Mouse (Mus musculus) stomach, postnatal 0 days (tissue): ENCODE results near the gene Sh3glb1. TPM values are rescaled to one million over a fixed set of nuclear protein-coding genes. Genes with fewer than 3 reads are reported as not detected.

Source experiments
- ATAC-seq: fragments of 200-750 bp; cut with Nextera tagmentation; 2 replicates; pipeline ENCODE4 v1.8.0; 2017; ENCODE audit not compliant: low FRiP score, low TSS enrichment
- DNase-seq: peaks from one replicate; pipeline ENCODE4 v3.0.0-alpha.2; 2016; ENCODE audit warnings: low spot score
- H3K27ac ChIP-seq: fragments of 300-500 bp; sonication (generic); replicated peaks from 2 replicates; pipeline ENCODE4 v1.5.1; 2014; ENCODE audit warnings: mild to moderate bottlenecking, control low read depth
- H3K27me3 ChIP-seq: fragments of 300-500 bp; sonication (generic); 2 replicates; pipeline ENCODE4 v1.6.1; 2014; ENCODE audit warnings: low read length; ENCODE audit not compliant: control insufficient read depth, insufficient read depth
- H3K36me3 ChIP-seq: fragments of 300-500 bp; sonication (generic); 2 replicates; pipeline ENCODE4 v1.6.1; 2014; ENCODE audit warnings: low read length, mixed read lengths; ENCODE audit not compliant: control insufficient read depth, insufficient read depth
- H3K4me1 ChIP-seq: fragments of 300-500 bp; sonication (generic); replicated peaks from 2 replicates; pipeline ENCODE4 v1.6.1; 2014; ENCODE audit warnings: antibody characterized with exemption; ENCODE audit not compliant: control insufficient read depth, insufficient read depth
- H3K4me2 ChIP-seq: fragments of 300-500 bp; sonication (generic); replicated peaks from 2 replicates; pipeline ENCODE4 v1.6.1; 2014; ENCODE audit warnings: low read depth, mild to moderate bottlenecking, control low read depth, moderate library complexity
- H3K4me3 ChIP-seq: fragments of 300-500 bp; sonication (generic); 2 replicates; pipeline ENCODE4 v1.5.1; 2014; ENCODE audit warnings: low read depth, low read length, control low read depth
- H3K9ac ChIP-seq: fragments of 300-500 bp; sonication (generic); 2 replicates; pipeline ENCODE4 v1.6.1; 2014; ENCODE audit warnings: mild to moderate bottlenecking, low read length, control low read depth, mixed read lengths
- H3K9me3 ChIP-seq: fragments of 300-500 bp; sonication (generic); 2 replicates; pipeline ENCODE4 v1.6.1; 2016; ENCODE audit warnings: low read length; ENCODE audit not compliant: control insufficient read depth
- CTCF ChIP-seq: IDR thresholded peaks from 2 replicates; pipeline ENCODE4 v1.5.1; 2016; ENCODE audit warnings: antibody characterized with exemption, low read depth, mild to moderate bottlenecking, moderate library complexity
- EP300 ChIP-seq: optimal IDR thresholded peaks from 2 replicates; pipeline ENCODE3; 2016; ENCODE audit warnings: antibody characterized with exemption
- WGBS: fragments of 180-500 bp; shearing (Covaris S2); extraction: QIAGEN DNeasy Blood & Tissue Kit; methylation state at CpG from one replicate; pipeline ENCODE4 v1.1.7; 2014; 5-methylcytosine and 5-hydroxymethylcytosine counted together
- polyA plus RNA-seq: library from polyadenylated mRNA; unstranded; fragments of >200 nt; fragmentation: Nextera tagmentation; extraction: Ambion mirVana; gene quantifications from 2 replicates; pipeline ENCODE4 v1.2.1, GENCODE M21; 2015

Sh3glb1 gene
- polyA plus RNA-seq, 1 experiment from 2014 or later, result 130 TPM

DNA sequence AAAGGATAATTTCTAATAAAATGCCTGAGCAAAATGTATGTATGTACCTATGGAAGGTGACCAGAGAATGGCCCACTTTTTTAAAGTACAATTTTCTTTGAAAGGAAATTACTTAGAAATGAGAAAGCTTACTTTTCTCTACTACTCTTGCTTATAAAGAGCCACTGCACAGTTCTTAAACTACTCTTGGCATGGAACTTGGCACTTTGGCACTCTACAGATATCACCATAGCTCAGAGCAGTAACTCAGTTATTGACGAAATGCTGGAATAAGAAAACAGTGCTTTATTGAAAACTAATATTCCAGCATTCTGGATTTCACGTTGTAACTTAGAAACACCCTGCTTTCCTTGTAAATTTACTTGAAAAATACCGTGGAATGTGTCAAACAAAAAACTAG, 3.0 kb downstream of the Sh3glb1 start:
- WGBS, result 66% methylated on average over 3 of the region's 3 CpGs
- ATAC-seq, result no peak
- TF ChIP-seq EP300 (no peak), CTCF (no peak)

DNA sequence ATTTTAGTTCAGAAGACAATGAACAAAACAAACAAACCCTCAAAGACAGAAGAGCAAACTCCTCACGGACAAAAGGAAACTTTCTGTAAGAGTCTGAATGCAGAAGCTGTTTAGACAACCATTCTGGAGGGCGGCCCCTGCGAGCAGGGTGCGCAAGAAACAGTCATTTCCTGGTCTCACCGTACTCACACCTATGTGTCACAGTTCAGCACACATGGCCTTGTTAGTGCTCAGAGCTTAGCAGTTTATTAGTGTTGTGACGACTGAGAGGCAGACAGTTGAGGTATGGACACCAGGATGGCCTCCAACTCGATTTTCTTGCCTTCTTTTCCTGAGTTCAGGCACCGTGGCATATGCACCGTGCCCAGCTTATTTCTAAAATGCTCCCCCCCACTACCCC, 4.2 kb downstream of the Sh3glb1 start:
- Histone ChIP-seq H3K27me3 (no peaks in the 10 kb centered on the region), H3K36me3 (0 out of 2 replicates have a peak, but pooled peaks cover 4% of the 10 kb centered on the region), H3K9me3 (no peaks in the 10 kb centered on the region), H3K4me1 (peaks cover 9% of the 10 kb centered on the region; the same call in 1 of the 2 replicates), H3K4me3 (no peak overlapping the region), H3K27ac (peak overlapping the region; percentile 36; the same call in 1 of the 2 replicates), H3K9ac (no peak overlapping the region), H3K4me2 (peak overlapping the region; percentile 14; the same call in 1 of the 2 replicates)
- DNase-seq, result peak; percentile 57
- WGBS, result 52% methylated on average over 9 of the region's 9 CpGs
- ATAC-seq, result no peak
- no peak for TF ChIP-seq EP300
- TF ChIP-seq CTCF, result no peak

More for the DNA sequence above, 3.0 kb downstream of the Sh3glb1 start:
- Histone ChIP-seq H3K4me1 (peaks cover 9% of the 10 kb centered on the region; the same call in 1 of the 2 replicates), H3K9me3 (no peaks in the 10 kb centered on the region), H3K36me3 (no peaks in the 10 kb centered on the region), H3K9ac (no peak overlapping the region), H3K27ac (no peak overlapping the region), H3K27me3 (no peaks in the 10 kb centered on the region), H3K4me3 (no peak overlapping the region), H3K4me2 (no peak overlapping the region)
- DNase-seq, result no peak

GRCm38 (mm10) chr3:144715033-144715432, 5.1 kb downstream of the Sh3glb1 start:
- H3K9me3 ChIP-seq, result no peaks in the 10 kb centered on the region
- peaks cover 7% of the 10 kb centered on the region; the same call in 1 of the 2 replicates for H3K4me1 ChIP-seq
- H3K9ac ChIP-seq, result no peak overlapping the region
- ATAC-seq (no peak), DNase-seq (no peak)
- H3K27ac ChIP-seq, result no peak overlapping the region
- H3K4me3 ChIP-seq, result no peak overlapping the region
- no peaks in the 10 kb centered on the region for H3K27me3 ChIP-seq
- H3K36me3 ChIP-seq, result 0 out of 2 replicates have a peak, but pooled peaks cover 4% of the 10 kb centered on the region
- WGBS, result 71% methylated on average over 7 of the region's 7 CpGs
- TF ChIP-seq CTCF (no peak), EP300 (no peak)
- 0 out of 2 replicates have a peak overlapping the region, but pooled peaks have one; percentile 14 for H3K4me2 ChIP-seq

- Histone ChIP-seq H3K4me3 (no peak overlapping the region), H3K27ac (no peak overlapping the region), H3K9me3 (no peaks in the 10 kb centered on the region), H3K27me3 (no peaks in the 10 kb centered on the region), H3K36me3 (0 out of 2 replicates have a peak, but pooled peaks cover 4% of the 10 kb centered on the region), H3K9ac (no peak overlapping the region), H3K4me2 (no peak overlapping the region), H3K4me1 (peaks cover 7% of the 10 kb centered on the region; the same call in 1 of the 2 replicates)
- no peak for TF ChIP-seq CTCF
- DNase-seq, result peak; percentile 45
- 39% methylated on average over 8 of the region's 8 CpGs for WGBS
- no peak for ATAC-seq
Observed at GRCm38 (mm10) chr3:144714606-144715005, 5.5 kb downstream of the Sh3glb1 start.

DNA sequence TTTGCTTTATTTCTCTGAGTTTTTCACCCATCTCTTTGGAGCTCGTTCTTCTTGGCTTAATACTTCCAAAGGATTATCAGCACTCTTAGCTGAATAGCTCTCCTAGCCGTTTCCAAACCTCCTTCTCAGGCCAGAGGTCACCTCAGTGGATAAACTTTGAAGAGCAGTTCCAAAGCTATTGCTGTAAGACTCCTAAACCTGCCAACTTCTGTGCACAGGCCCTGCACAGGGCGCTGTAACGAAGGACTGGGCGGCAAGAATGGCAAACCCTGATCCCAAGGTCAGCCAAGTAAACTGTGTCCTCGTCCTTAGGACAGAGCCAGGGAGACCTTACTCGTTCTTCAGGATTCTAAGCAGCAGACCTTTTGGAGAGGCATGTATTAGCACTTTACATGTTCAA, 6.0 kb downstream of the Sh3glb1 start:
- Histone ChIP-seq H3K4me1 (peaks cover 7% of the 10 kb centered on the region; the same call in 1 of the 2 replicates), H3K4me2 (no peak overlapping the region), H3K4me3 (no peak overlapping the region), H3K9me3 (no peaks in the 10 kb centered on the region), H3K36me3 (0 out of 2 replicates have a peak, but pooled peaks cover 4% of the 10 kb centered on the region), H3K27me3 (no peaks in the 10 kb centered on the region), H3K27ac (peak overlapping the region; percentile 59; the same call in 1 of the 2 replicates), H3K9ac (no peak overlapping the region)
- WGBS, result 30% methylated on average over 7 of the region's 7 CpGs
- TF ChIP-seq EP300 (no peak), CTCF (no peak)
- DNase-seq, result no peak
- ATAC-seq, result no peak

DNA sequence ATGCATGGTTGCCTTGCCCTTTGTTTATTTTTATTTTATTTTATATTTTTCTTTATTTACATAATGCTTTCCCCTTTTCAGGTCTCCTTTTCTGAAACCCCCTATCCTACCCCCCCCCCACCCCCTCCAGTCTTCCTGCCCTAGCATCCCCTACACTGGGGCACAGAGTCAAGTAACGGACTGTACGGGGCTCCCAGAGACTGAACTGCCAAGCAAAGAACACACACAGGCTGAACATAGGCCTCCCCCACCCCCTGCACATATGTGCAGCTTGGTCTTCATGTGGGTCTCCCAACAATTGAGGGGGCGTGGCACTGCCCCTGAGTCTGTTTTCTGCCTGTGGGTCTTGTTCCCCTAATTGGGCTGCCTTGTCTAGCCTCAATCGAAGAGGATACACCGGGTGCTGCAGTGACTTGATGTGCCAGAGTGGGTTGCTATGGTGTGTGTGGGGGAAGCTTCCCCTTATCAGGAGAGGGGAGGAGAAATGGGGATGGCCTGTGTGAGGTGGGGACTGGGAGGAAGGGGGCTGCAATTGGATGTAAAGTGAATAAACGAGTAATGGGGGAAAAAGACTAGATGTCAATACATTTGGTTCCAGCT, 8.4 kb downstream of the Sh3glb1 start:
- H3K4me3 ChIP-seq, result no peak overlapping the region
- TF ChIP-seq CTCF (no peak), EP300 (no peak)
- H3K9me3 ChIP-seq, result no peaks in the 10 kb centered on the region
- H3K4me1 ChIP-seq, result peaks cover 7% of the 10 kb centered on the region; the same call in 1 of the 2 replicates
- 0 out of 2 replicates have a peak, but pooled peaks cover 4% of the 10 kb centered on the region for H3K36me3 ChIP-seq
- DNase-seq, result no peak
- no peak overlapping the region for H3K4me2 ChIP-seq
- no peak for ATAC-seq
- 83% methylated on average over 6 of the region's 6 CpGs for WGBS
- H3K27me3 ChIP-seq, result no peaks in the 10 kb centered on the region
- no peak overlapping the region for H3K27ac ChIP-seq
- H3K9ac ChIP-seq, result no peak overlapping the region
